Mouse (Mus musculus) CH12.LX (cell line): ENCODE measurements around the gene Scd4.

Experiments used
- CHD2 ChIP-seq: IDR thresholded peaks from 2 replicates; pipeline ENCODE4 v1.6.1; 2011; ENCODE audit warnings: low read length, improper control_type of control experiment
- CTCF ChIP-seq, 2 experiments: IDR thresholded peaks in 1 of 2; conservative IDR thresholded peaks in 1 of 2; 2 replicates each; pipeline ENCODE4 v1.5.1; 2011 to 2012; ENCODE audit warnings: low read depth in 2 of 2, low read length in 2 of 2, improper control_type of control experiment in 1 of 2, inconsistent platforms in 1 of 2, mild to moderate bottlenecking in 1 of 2, moderate library complexity in 1 of 2
- EP300 ChIP-seq: IDR thresholded peaks from 2 replicates; pipeline ENCODE4 v1.6.1; 2011; ENCODE audit warnings: low read length, improper control_type of control experiment
- JUN ChIP-seq: IDR thresholded peaks from 2 replicates; pipeline ENCODE4 v1.6.1; 2011; ENCODE audit warnings: low read depth, mild to moderate bottlenecking, low read length, improper control_type of control experiment, moderate library complexity; ENCODE audit not compliant: insufficient read depth
- JUND ChIP-seq: conservative IDR thresholded peaks from 2 replicates; pipeline ENCODE4 v1.6.1; 2011; ENCODE audit warnings: low read depth, low read length, improper control_type of control experiment
- KAT2A ChIP-seq: IDR thresholded peaks from 2 replicates; pipeline ENCODE4 v1.6.1; 2012; ENCODE audit warnings: low read length, improper control_type of control experiment, inconsistent platforms; ENCODE audit not compliant: insufficient replicate concordance
- MAFK ChIP-seq: IDR thresholded peaks from 2 replicates; pipeline ENCODE4 v1.6.1; 2011; ENCODE audit warnings: low read length, improper control_type of control experiment; ENCODE audit not compliant: insufficient replicate concordance
- MAX ChIP-seq: IDR thresholded peaks from 2 replicates; pipeline ENCODE4 v1.6.1; 2011; ENCODE audit warnings: low read length, improper control_type of control experiment
- MEF2A ChIP-seq: IDR thresholded peaks from 2 replicates; pipeline ENCODE4 v1.6.1; 2014; ENCODE audit warnings: low read depth, mild to moderate bottlenecking, inconsistent platforms, low read length, improper control_type of control experiment, borderline replicate concordance
- POLR2A ChIP-seq: IDR thresholded peaks from 2 replicates; pipeline ENCODE4 v1.6.1; 2011; ENCODE audit warnings: low read depth, mild to moderate bottlenecking, improper control_type of control experiment, low read length
- USF1 ChIP-seq: IDR thresholded peaks from 2 replicates; pipeline ENCODE4 v1.6.1; 2014; ENCODE audit warnings: low read depth, mild to moderate bottlenecking, inconsistent platforms, low read length, improper control_type of control experiment
- ZKSCAN1 ChIP-seq: IDR thresholded peaks from 2 replicates; pipeline ENCODE4 v1.6.1; 2012; ENCODE audit warnings: low read depth, inconsistent platforms, low read length, improper control_type of control experiment, borderline replicate concordance
- ZNF384 ChIP-seq: IDR thresholded peaks from 2 replicates; pipeline ENCODE4 v1.6.1; 2012; ENCODE audit warnings: low read depth, low read length, improper control_type of control experiment, inconsistent platforms

DNA sequence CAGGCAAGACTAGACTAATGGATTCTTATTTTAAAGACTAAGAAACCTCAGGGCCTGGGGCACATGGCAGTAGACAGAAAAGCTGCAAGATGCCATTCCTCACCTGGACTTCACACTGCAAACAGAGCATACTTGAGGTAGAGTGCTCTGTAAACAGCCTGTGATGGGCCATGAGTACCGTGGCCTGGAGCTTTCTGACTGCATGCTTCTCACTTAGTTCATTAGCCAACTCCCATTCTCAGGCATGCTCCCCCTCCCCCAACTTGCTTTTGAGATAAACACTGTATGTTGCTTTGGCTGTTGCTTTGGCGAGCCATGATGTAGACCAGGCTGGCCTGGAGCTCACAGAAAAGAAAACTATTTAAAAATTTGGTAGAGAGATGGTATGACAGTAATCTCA is 46.8 kb upstream of the Scd4 start:
- TF ChIP-seq EP300, result no peak
- TF ChIP-seq CTCF (conservative IDR thresholded peaks at IDR 0.05 in 1 of 2, IDR thresholded peaks at IDR 0.05 in 1 of 2; ENCODE audit: low read depth in 2 of 2, low read length in 2 of 2), result no peak
- no peak for TF ChIP-seq ZKSCAN1
- TF ChIP-seq MAFK, result no peak
- TF ChIP-seq MAX, result no peak
- TF ChIP-seq POLR2A, result no peak
- no peak for TF ChIP-seq JUN
- TF ChIP-seq CHD2, result 0 out of 2 replicates have a peak, but pooled peaks have one; percentile 15
- TF ChIP-seq USF1, result no peak
- no peak for TF ChIP-seq JUND
- TF ChIP-seq MEF2A, result no peak
- no peak for TF ChIP-seq KAT2A
- TF ChIP-seq ZNF384, result no peak
